Mouse (Mus musculus): ENCODE data around the gene Rhbdl2. TPM values are rescaled to one million over a fixed set of nuclear protein-coding genes. Genes with fewer than 3 reads are reported as not detected.
A peak's percentile ranks its signal among the peaks of the same experiment; 100 is the strongest.

Gene Rhbdl2
- polyA plus RNA-seq, 1 experiment: 0.66 TPM

GRCm38 (mm10) chr4:123758306-123758705 is 29.4 kb upstream of the Rhbdl2 start:
- 47% methylated on average over 4 of the region's 4 CpGs for WGBS
- Histone ChIP-seq H3K4me3 (replicated peaks; ENCODE audit: extremely low read depth, low read depth, low read length) (no peak overlapping the region), H3K4me1 (ENCODE audit: control insufficient read depth, insufficient read depth, low read length) (no peaks in the 10 kb centered on the region)
- no peak for DNase-seq
- TF ChIP-seq CTCF (IDR thresholded peaks at IDR 0.05; ENCODE audit: insufficient read depth, low read length): peak; percentile 37; the same call in 1 of the 2 replicates
- no peak for TF ChIP-seq POLR2A (IDR thresholded peaks at IDR 0.05; ENCODE audit: borderline replicate concordance, extremely low read depth, low read depth, low read length)

GRCm38 (mm10) chr4:123765071-123765470 is 22.6 kb upstream of the Rhbdl2 start:
- WGBS: 52% methylated on average over 6 of the region's 6 CpGs
- no peak for DNase-seq
- TF ChIP-seq CTCF (IDR thresholded peaks at IDR 0.05; ENCODE audit: insufficient read depth, low read length) (no peak), POLR2A (IDR thresholded peaks at IDR 0.05; ENCODE audit: borderline replicate concordance, extremely low read depth, low read depth, low read length) (no peak)
- Histone ChIP-seq H3K4me1 (ENCODE audit: control insufficient read depth, insufficient read depth, low read length) (no peaks in the 10 kb centered on the region), H3K4me3 (replicated peaks; ENCODE audit: extremely low read depth, low read depth, low read length) (no peak overlapping the region)

GRCm38 (mm10) chr4:123767807-123768206 is 19.9 kb upstream of the Rhbdl2 start:
- Histone ChIP-seq H3K4me3 (replicated peaks; ENCODE audit: extremely low read depth, low read depth, low read length) (no peak overlapping the region), H3K4me1 (ENCODE audit: control insufficient read depth, insufficient read depth, low read length) (no peaks in the 10 kb centered on the region)
- 70% methylated on average over 3 of the region's 3 CpGs for WGBS
- no peak for TF ChIP-seq POLR2A (IDR thresholded peaks at IDR 0.05; ENCODE audit: borderline replicate concordance, extremely low read depth, low read depth, low read length)
- no peak for DNase-seq

- no peaks in the 10 kb centered on the region for H3K4me1 ChIP-seq (ENCODE audit: control insufficient read depth, insufficient read depth, low read length)
- TF ChIP-seq CTCF (IDR thresholded peaks at IDR 0.05; ENCODE audit: insufficient read depth, low read length): no peak
- TF ChIP-seq POLR2A (IDR thresholded peaks at IDR 0.05; ENCODE audit: borderline replicate concordance, extremely low read depth, low read depth, low read length): no peak
- no peak overlapping the region for H3K4me3 ChIP-seq (replicated peaks; ENCODE audit: extremely low read depth, low read depth, low read length)
- no peak for DNase-seq
- WGBS: 74% methylated on average over 4 of the region's 4 CpGs
These were observed 19.4 kb upstream of the Rhbdl2 start for GRCm38 (mm10) chr4:123768234-123768633.

GRCm38 (mm10) chr4:123792666-123793065 is 5.0 kb downstream of the Rhbdl2 start:
- no peaks in the 10 kb centered on the region for H3K4me1 ChIP-seq (ENCODE audit: control insufficient read depth, insufficient read depth, low read length)
- DNase-seq: no peak
- no peak for TF ChIP-seq CTCF (IDR thresholded peaks at IDR 0.05; ENCODE audit: insufficient read depth, low read length)
- no peak for TF ChIP-seq POLR2A (IDR thresholded peaks at IDR 0.05; ENCODE audit: borderline replicate concordance, extremely low read depth, low read depth, low read length)
- 37% methylated on average over 2 of the region's 2 CpGs for WGBS
- no peak overlapping the region for H3K4me3 ChIP-seq (replicated peaks; ENCODE audit: extremely low read depth, low read depth, low read length)

GRCm38 (mm10) chr4:123793136-123793535 is 5.5 kb downstream of the Rhbdl2 start:
- Histone ChIP-seq H3K4me1 (ENCODE audit: control insufficient read depth, insufficient read depth, low read length) (no peaks in the 10 kb centered on the region), H3K4me3 (replicated peaks; ENCODE audit: extremely low read depth, low read depth, low read length) (no peak overlapping the region)
- DNase-seq: no peak
- TF ChIP-seq CTCF (IDR thresholded peaks at IDR 0.05; ENCODE audit: insufficient read depth, low read length) (no peak), POLR2A (IDR thresholded peaks at IDR 0.05; ENCODE audit: borderline replicate concordance, extremely low read depth, low read depth, low read length) (no peak)
- 85% methylated on average over 6 of the region's 6 CpGs for WGBS

GRCm38 (mm10) chr4:123795057-123795456 is 7.4 kb downstream of the Rhbdl2 start:
- 62% methylated on average over 2 of the region's 2 CpGs for WGBS
- TF ChIP-seq POLR2A (IDR thresholded peaks at IDR 0.05; ENCODE audit: borderline replicate concordance, extremely low read depth, low read depth, low read length): no peak
- TF ChIP-seq CTCF (IDR thresholded peaks at IDR 0.05; ENCODE audit: insufficient read depth, low read length): no peak
- no peaks in the 10 kb centered on the region for H3K4me1 ChIP-seq (ENCODE audit: control insufficient read depth, insufficient read depth, low read length)
- DNase-seq: no peak
- H3K4me3 ChIP-seq (replicated peaks; ENCODE audit: extremely low read depth, low read depth, low read length): no peak overlapping the region

GRCm38 (mm10) chr4:123797403-123797802 is 9.7 kb downstream of the Rhbdl2 start:
- WGBS: 85% methylated on average over 3 of the region's 3 CpGs
- Histone ChIP-seq H3K4me1 (ENCODE audit: control insufficient read depth, insufficient read depth, low read length) (no peaks in the 10 kb centered on the region), H3K4me3 (replicated peaks; ENCODE audit: extremely low read depth, low read depth, low read length) (no peak overlapping the region)
- TF ChIP-seq CTCF (IDR thresholded peaks at IDR 0.05; ENCODE audit: insufficient read depth, low read length): no peak
- TF ChIP-seq POLR2A (IDR thresholded peaks at IDR 0.05; ENCODE audit: borderline replicate concordance, extremely low read depth, low read depth, low read length): no peak
- DNase-seq: no peak

- TF ChIP-seq POLR2A (IDR thresholded peaks at IDR 0.05; ENCODE audit: borderline replicate concordance, extremely low read depth, low read depth, low read length) (no peak), CTCF (IDR thresholded peaks at IDR 0.05; ENCODE audit: insufficient read depth, low read length) (no peak)
- 66% methylated on average over 7 of the region's 7 CpGs for WGBS
These were observed 10.2 kb downstream of the Rhbdl2 start for GRCm38 (mm10) chr4:123797856-123798255.

GRCm38 (mm10) chr4:123803642-123804041 is 16.0 kb downstream of the Rhbdl2 start:
- no peaks in the 10 kb centered on the region for H3K4me1 ChIP-seq (ENCODE audit: control insufficient read depth, insufficient read depth, low read length)
- no peak for DNase-seq
- 45% methylated on average over 6 of the region's 6 CpGs for WGBS
- TF ChIP-seq POLR2A (IDR thresholded peaks at IDR 0.05; ENCODE audit: borderline replicate concordance, extremely low read depth, low read depth, low read length) (no peak), CTCF (IDR thresholded peaks at IDR 0.05; ENCODE audit: insufficient read depth, low read length) (no peak)
- no peak overlapping the region for H3K4me3 ChIP-seq (replicated peaks; ENCODE audit: extremely low read depth, low read depth, low read length)

More at GRCm38 (mm10) chr4:123797856-123798255, 10.2 kb downstream of the Rhbdl2 start:
- Histone ChIP-seq H3K4me1 (ENCODE audit: control insufficient read depth, insufficient read depth, low read length) (no peaks in the 10 kb centered on the region), H3K4me3 (replicated peaks; ENCODE audit: extremely low read depth, low read depth, low read length) (no peak overlapping the region)
- no peak for DNase-seq
